Mouse (Mus musculus): Measurements from ENCODE around the gene Ccdc63.

- no peak for TF ChIP-seq CTCF (IDR thresholded peaks at IDR 0.05; ENCODE audit: insufficient read depth, low read depth, low read length)
- TF ChIP-seq POLR2A (IDR thresholded peaks at IDR 0.05; ENCODE audit: insufficient read depth, low read depth, low read length) = no peak
Measured at GRCm38 (mm10) chr5:122084470-122084869, 56.2 kb downstream of the Ccdc63 start.

All from olfactory bulb, adult 2 months (tissue).